Mouse (Mus musculus) stomach, postnatal 0 days (tissue): ENCODE data around the gene Shld2.

Experiments used
- CTCF ChIP-seq: IDR thresholded peaks from 2 replicates; pipeline ENCODE4 v1.5.1; 2016; ENCODE audit warnings: antibody characterized with exemption, low read depth, mild to moderate bottlenecking, moderate library complexity
- EP300 ChIP-seq: optimal IDR thresholded peaks from 2 replicates; pipeline ENCODE3; 2016; ENCODE audit warnings: antibody characterized with exemption

DNA sequence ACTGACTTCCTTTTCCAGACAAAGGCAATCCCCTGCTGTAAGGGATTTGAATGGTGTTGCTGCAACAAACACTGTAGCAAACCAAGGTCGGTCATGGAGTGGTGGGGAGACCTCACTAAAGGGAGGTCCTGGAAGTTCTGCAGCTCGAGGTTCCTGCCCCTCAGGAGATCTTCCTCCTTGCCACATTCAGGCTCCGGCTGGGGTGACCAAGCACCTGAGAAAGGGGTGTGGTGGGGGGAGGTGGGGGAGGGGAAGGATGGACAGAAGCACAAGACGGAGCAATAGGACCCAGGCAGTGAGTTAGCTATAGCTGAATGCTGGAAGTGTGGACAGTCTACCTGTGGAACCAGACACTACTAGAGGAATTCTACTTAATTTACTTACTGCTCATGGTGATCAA is 76.4 kb downstream of the Shld2 start:
- TF ChIP-seq CTCF, result no peak
- TF ChIP-seq EP300, result no peak
